Mouse (Mus musculus) central nervous system, embryonic 14 days (tissue): Measurements from ENCODE around the gene Irf9. TPM values are rescaled to one million over a fixed set of nuclear protein-coding genes. Genes with fewer than 3 reads are reported as not detected.

Experiments used
- polyA plus RNA-seq: library from polyadenylated mRNA; depleted of rRNA; stranded (reverse); fragments of >200 nt; gene quantifications from 2 replicates; pipeline ENCODE4 v1.2.3, GENCODE M21; 2012; rRNA removed

Gene Irf9
- 27.1 and 27.9 TPM in 2 replicates for polyA plus RNA-seq

GRCm38 (mm10) chr14:55603271-55603632 lies at the start of gene Irf9:
Gene Irf9 (plus strand): TSS chr14:55603571.

GRCm38 (mm10) chr14:55559799-55560201 lies 43.6 kb upstream of the Irf9 start, which contains the start of gene Dcaf11:
Gene Dcaf11 (plus strand): TSS chr14:55560006.

GRCm38 (mm10) chr14:55560202-55561073 lies 42.9 kb upstream of the Irf9 start, which contains the start of gene A730061H03Rik:
Gene A730061H03Rik (minus strand): TSS chr14:55560406.

GRCm38 (mm10) chr14:55575302-55575701 lies 28.1 kb upstream of the Irf9 start, which contains the start of gene Fitm1:
Gene Fitm1 (plus strand): TSS chr14:55575617.

GRCm38 (mm10) chr14:55577871-55578667 lies 25.3 kb upstream of the Irf9 start, which contains the start of gene Psme1:
Gene Psme1 (plus strand): TSS chr14:55578123.

GRCm38 (mm10) chr14:55584702-55585565 lies 18.4 kb upstream of the Irf9 start, which contains the start of gene Emc9:
Gene Emc9 (minus strand): TSS chr14:55585302.

GRCm38 (mm10) chr14:55590748-55591330 lies 12.5 kb upstream of the Irf9 start, which contains the start of gene Psme2:
Gene Psme2 (minus strand): TSS chr14:55591113.

GRCm38 (mm10) chr14:55591331-55591891 lies 12.0 kb upstream of the Irf9 start, which contains the start of gene Rnf31:
Gene Rnf31 (plus strand): TSS chr14:55591708.

GRCm38 (mm10) chr14:55617822-55618221 lies 14.5 kb downstream of the Irf9 start, which contains the start of gene Rec8:
Gene Rec8 (plus strand): TSS chr14:55618037.

GRCm38 (mm10) chr14:55635523-55636007 lies 32.2 kb downstream of the Irf9 start, which contains the start of gene Ipo4:
Gene Ipo4 (minus strand): TSS chr14:55635957.

GRCm38 (mm10) chr14:55637795-55638194 lies 34.4 kb downstream of the Irf9 start, which contains the start of gene Gm49378:
Gene Gm49378 (minus strand): TSS chr14:55637895.

GRCm38 (mm10) chr14:55643060-55643907 lies 39.9 kb downstream of the Irf9 start, which contains the start of gene Tm9sf1:
Gene Tm9sf1 (minus strand): TSS chr14:55643806.

GRCm38 (mm10) chr14:55649884-55650283 lies 46.5 kb downstream of the Irf9 start, which contains the start of gene Tssk4:
Gene Tssk4 (plus strand): TSS chr14:55650184.

Other genes starting within 250 kb of the Irf9 start
- gene Dhrs4, start 124.8 kb upstream of the Irf9 start, polyA plus RNA-seq: 36.2 and 37.6 TPM in 2 replicates
- 195 and 238 TPM in 2 replicates for gene Carmil3, start 112.9 kb upstream of the Irf9 start, polyA plus RNA-seq
- gene Cpne6, start 93.1 kb upstream of the Irf9 start, polyA plus RNA-seq: 7.3 and 10.1 TPM in 2 replicates
- gene Nrl, start 78.6 kb upstream of the Irf9 start, polyA plus RNA-seq: 0.64 and 0.80 TPM in 2 replicates
- 19.4 and 24.9 TPM in 2 replicates for gene Pck2, start 63.3 kb upstream of the Irf9 start, polyA plus RNA-seq
- 99.5 and 110 TPM in 2 replicates for gene Dcaf11, start 43.6 kb upstream of the Irf9 start, polyA plus RNA-seq
- 0.55 and 0.85 TPM in 2 replicates for gene A730061H03Rik, start 43.2 kb upstream of the Irf9 start, polyA plus RNA-seq
- gene Fitm1, start 28.0 kb upstream of the Irf9 start, polyA plus RNA-seq: 0.20 and 4.1 TPM in 2 replicates
- gene Psme1, start 25.4 kb upstream of the Irf9 start, polyA plus RNA-seq: 95.6 and 100 TPM in 2 replicates
- 15.2 and 19.4 TPM in 2 replicates for gene Emc9, start 18.3 kb upstream of the Irf9 start, polyA plus RNA-seq
- gene Psme2, start 12.5 kb upstream of the Irf9 start, polyA plus RNA-seq: 80.2 and 87.2 TPM in 2 replicates
- 24.8 and 26.6 TPM in 2 replicates for gene Rnf31, start 11.9 kb upstream of the Irf9 start, polyA plus RNA-seq
- 19.0 and 25.2 TPM in 2 replicates for gene Rec8, start 14.5 kb downstream of the Irf9 start, polyA plus RNA-seq
- gene Ipo4, start 32.4 kb downstream of the Irf9 start, polyA plus RNA-seq: 171 and 172 TPM in 2 replicates
- 6.9 and 7.0 TPM in 2 replicates for gene Gm49378, start 34.3 kb downstream of the Irf9 start, polyA plus RNA-seq
- 48.4 and 58.4 TPM in 2 replicates for gene Tm9sf1, start 40.2 kb downstream of the Irf9 start, polyA plus RNA-seq
- 2.0 and 2.1 TPM in 2 replicates for gene Tssk4, start 46.6 kb downstream of the Irf9 start, polyA plus RNA-seq
- gene Mdp1, start 56.9 kb downstream of the Irf9 start, polyA plus RNA-seq: 52.9 and 57.0 TPM in 2 replicates
- 43.0 and 44.1 TPM in 2 replicates for gene Gmpr2, start 68.4 kb downstream of the Irf9 start, polyA plus RNA-seq
- gene Nedd8, start 68.6 kb downstream of the Irf9 start, polyA plus RNA-seq: 461 and 488 TPM in 2 replicates
- gene Tinf2, start 78.2 kb downstream of the Irf9 start, polyA plus RNA-seq: 32.9 and 33.1 TPM in 2 replicates
- 0.43 and 1.5 TPM in 2 replicates for gene Tgm1, start 110.4 kb downstream of the Irf9 start, polyA plus RNA-seq
- 57.1 and 61.9 TPM in 2 replicates for gene Rabggta, start 118.7 kb downstream of the Irf9 start, polyA plus RNA-seq
- gene Dhrs1, start 142.1 kb downstream of the Irf9 start, polyA plus RNA-seq: 86.8 and 87.0 TPM in 2 replicates
- gene Nop9, start 142.1 kb downstream of the Irf9 start, polyA plus RNA-seq: 21.4 and 26.4 TPM in 2 replicates
- gene Cideb, start 154.9 kb downstream of the Irf9 start, polyA plus RNA-seq: 0.57 and 1.3 TPM in 2 replicates
- gene Ltb4r2, start 157.9 kb downstream of the Irf9 start, polyA plus RNA-seq: 0.11 and 0.21 TPM in 2 replicates
- gene Ltb4r1, start 162.4 kb downstream of the Irf9 start, polyA plus RNA-seq: 0.34 and 0.91 TPM in 2 replicates
- gene Adcy4, start 180.5 kb downstream of the Irf9 start, polyA plus RNA-seq: 5.0 and 9.7 TPM in 2 replicates
- gene Ripk3, start 185.3 kb downstream of the Irf9 start, polyA plus RNA-seq: 3.1 and 9.4 TPM in 2 replicates
- 29.1 and 48.1 TPM in 2 replicates for gene Nfatc4, start 219.6 kb downstream of the Irf9 start, polyA plus RNA-seq